Mouse (Mus musculus): Measurements from ENCODE around the gene Gm42906.

GRCm38 (mm10) chr5:151333686-151334085, 94.3 kb downstream of the Gm42906 start:
- no peak for TF ChIP-seq CTCF (IDR thresholded peaks at IDR 0.05; ENCODE audit: extremely low read depth, insufficient read length, insufficient replicate concordance, low read depth, low read length)
- TF ChIP-seq POLR2A (IDR thresholded peaks at IDR 0.05; ENCODE audit: low read depth, low read length), result no peak
